Mouse (Mus musculus) regulatory T cell (primary cell): ENCODE measurements around the gene Tomm6.

Experiments used
- in situ Hi-C: fragments of 300-600 bp; cut with MboI, MseI; formaldehyde crosslinking; loops from one replicate; pipeline ENCODE4 v1.15.1; 2025; ENCODE audit warnings: high pct_unique_total_duplicates

The Tomm6 gene

GRCm38 (mm10) chr17:47688344-47688607, at the start of gene Tomm6:
Tomm6 (minus strand) TSS chr17:47688386.
- in situ Hi-C loops = no loop called here

- in situ Hi-C loops = no loop called here
Observed at GRCm38 (mm10) chr17:47737271-47738065, 49.3 kb upstream of the Tomm6 start.

- in situ Hi-C loops = no loop called here
Observed at GRCm38 (mm10) chr17:47736856-47737255, 48.7 kb upstream of the Tomm6 start, which contains the start of gene Tfeb. Tfeb (plus strand) TSS chr17:47737030.

- in situ Hi-C loops = no loop called here
Observed at GRCm38 (mm10) chr17:47735553-47736100, 47.4 kb upstream of the Tomm6 start.

- in situ Hi-C loops = no loop called here
Observed at GRCm38 (mm10) chr17:47730633-47731575, 42.7 kb upstream of the Tomm6 start.

- in situ Hi-C loops = no loop called here
Observed at GRCm38 (mm10) chr17:47726566-47726965, 38.4 kb upstream of the Tomm6 start, which contains the start of gene Pgc. Pgc (plus strand) TSS chr17:47726842.

GRCm38 (mm10) chr17:47721183-47721582, 33.0 kb upstream of the Tomm6 start:
- in situ Hi-C loops = no loop called here

GRCm38 (mm10) chr17:47715037-47715436, 26.9 kb upstream of the Tomm6 start:
- in situ Hi-C loops = no loop called here

- in situ Hi-C loops = no loop called here
Observed at GRCm38 (mm10) chr17:47712889-47713571, 24.8 kb upstream of the Tomm6 start.

GRCm38 (mm10) chr17:47711883-47712282, 23.7 kb upstream of the Tomm6 start:
- in situ Hi-C loops = no loop called here

GRCm38 (mm10) chr17:47710036-47710435, 21.9 kb upstream of the Tomm6 start:
- in situ Hi-C loops = no loop called here

GRCm38 (mm10) chr17:47708972-47709371, 20.8 kb upstream of the Tomm6 start:
- in situ Hi-C loops = no loop called here

GRCm38 (mm10) chr17:47707961-47708360, 19.8 kb upstream of the Tomm6 start:
- in situ Hi-C loops = no loop called here

GRCm38 (mm10) chr17:47706196-47706595, 18.0 kb upstream of the Tomm6 start:
- in situ Hi-C loops = no loop called here

GRCm38 (mm10) chr17:47704692-47705091, 16.5 kb upstream of the Tomm6 start:
- in situ Hi-C loops = no loop called here

GRCm38 (mm10) chr17:47703556-47703955, 15.4 kb upstream of the Tomm6 start:
- in situ Hi-C loops = no loop called here

GRCm38 (mm10) chr17:47702548-47703345, 14.6 kb upstream of the Tomm6 start:
- in situ Hi-C loops = no loop called here

GRCm38 (mm10) chr17:47701793-47702192, 13.6 kb upstream of the Tomm6 start:
- in situ Hi-C loops = no loop called here

- in situ Hi-C loops = no loop called here
Observed at GRCm38 (mm10) chr17:47699055-47699454, 10.9 kb upstream of the Tomm6 start.

- in situ Hi-C loops = no loop called here
Observed at GRCm38 (mm10) chr17:47698156-47698555, 10.0 kb upstream of the Tomm6 start.

- in situ Hi-C loops = no loop called here
Observed at GRCm38 (mm10) chr17:47695337-47695710, 7.1 kb upstream of the Tomm6 start.
